Mouse (Mus musculus) A20 (cell line): ENCODE data around the gene Sytl2.

Experiments used
- DNase-seq: peaks from one replicate; pipeline ENCODE4 v3.0.0-alpha.2; 2011; ENCODE audit warnings: low read depth, low spot score

The Sytl2 gene

DNA sequence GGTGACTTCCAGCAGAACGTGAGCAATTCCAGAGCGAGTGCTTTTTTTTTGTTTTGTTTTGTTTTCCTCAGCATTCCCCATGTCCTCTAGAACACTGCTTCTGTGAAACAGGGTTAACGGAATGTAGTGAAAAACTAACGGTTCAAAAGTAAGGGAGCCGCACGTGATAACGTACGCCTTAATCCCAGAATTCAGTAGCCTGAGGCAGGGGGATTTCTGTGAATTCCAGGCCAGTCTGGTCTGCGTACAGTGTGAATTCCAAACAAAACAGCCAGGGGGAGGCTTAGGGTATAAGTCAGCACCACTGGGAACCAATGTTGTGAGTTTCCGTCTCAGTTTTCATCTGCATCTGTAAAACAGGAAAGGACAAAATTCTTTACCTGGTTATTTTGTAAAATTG, 155.5 kb downstream of the Sytl2 start:
- DNase-seq, result no peak
